Mouse (Mus musculus) large intestine, adult 2 months (tissue): ENCODE results near the gene Wdr19. TPM values are rescaled to one million over a fixed set of nuclear protein-coding genes. Genes with fewer than 3 reads are reported as not detected.

ENCODE experiments used
- DNase-seq: peaks from one replicate; pipeline ENCODE4 v3.0.0-alpha.2; 2012; ENCODE audit warnings: low read depth, low spot score
- WGBS: fragments of 180-500 bp; shearing (Covaris S2); methylation state at CpG from one replicate; pipeline ENCODE4 v1.1.7; 2018; 5-methylcytosine and 5-hydroxymethylcytosine counted together
- polyA plus RNA-seq: library from polyadenylated mRNA; depleted of rRNA; stranded (reverse); fragments of >200 nt; gene quantifications from 2 replicates; pipeline ENCODE4 v1.2.3, GENCODE M21; 2012; rRNA removed

The Wdr19 gene
- polyA plus RNA-seq: 0.72 and 1.7 TPM in 2 replicates

DNA sequence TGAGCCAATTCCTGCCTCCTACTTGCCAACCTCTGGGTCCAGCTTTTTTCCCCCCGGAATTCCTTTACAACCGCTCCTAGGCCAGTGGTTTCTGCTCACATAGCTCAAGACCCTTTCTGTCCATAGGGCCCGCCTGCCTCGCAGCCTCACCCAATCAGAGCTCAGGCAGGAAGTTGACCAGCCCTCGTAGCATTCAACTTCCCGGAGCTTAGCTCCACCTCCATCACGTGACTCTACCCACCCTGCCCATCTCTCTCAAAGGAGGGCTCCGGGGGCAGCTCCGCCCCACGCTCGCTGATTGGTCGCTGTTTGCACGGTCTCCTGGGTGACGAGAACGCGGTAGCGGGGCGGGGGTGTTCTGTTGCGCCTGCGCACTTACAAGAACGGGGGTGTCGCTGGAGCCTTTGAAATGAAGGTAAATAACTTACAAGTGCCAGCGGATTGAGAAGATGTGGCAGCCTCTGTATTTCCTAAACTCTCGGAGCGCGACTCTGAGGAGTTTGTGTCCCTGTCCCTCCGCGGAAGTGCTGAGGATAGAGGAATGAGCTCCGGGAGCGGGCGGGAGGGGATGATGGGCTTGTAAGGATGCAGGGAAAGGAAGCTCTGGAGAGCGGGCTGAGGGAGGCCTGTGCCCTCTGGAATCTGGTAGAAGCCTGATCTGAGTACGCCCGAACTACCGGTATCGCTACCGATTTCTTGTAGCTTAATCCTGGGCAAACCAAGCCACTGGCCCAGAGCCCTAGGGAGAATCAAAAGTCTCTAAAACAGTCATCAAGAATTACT lies at the start of gene Wdr19:
TSS of gene Wdr19 (plus strand) at position 351 of the 783 bp plus-strand sequence.
- under 1% methylated on average over 37 of the region's 37 CpGs for WGBS
- DNase-seq: peak; percentile 98

DNA sequence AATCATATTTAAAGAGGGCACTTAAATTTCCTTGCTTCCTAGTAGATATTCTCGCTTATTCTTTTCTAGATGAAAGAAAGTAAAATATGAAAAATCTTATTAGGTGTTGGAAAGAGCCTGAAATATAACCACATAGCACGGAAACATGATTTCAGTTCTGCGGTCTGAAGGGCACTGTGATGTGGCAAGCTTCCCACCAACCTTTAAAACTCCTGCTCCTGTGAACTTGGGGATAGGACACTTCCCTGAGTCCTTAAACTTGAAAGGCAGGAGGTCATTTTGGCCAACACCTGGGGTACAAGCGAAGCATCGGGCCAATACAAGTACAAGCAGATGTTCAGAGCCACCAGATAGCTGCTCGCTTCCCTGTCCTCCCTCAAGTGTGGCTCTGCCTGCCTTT lies 49.8 kb upstream of the Wdr19 start:
- no peak for DNase-seq
- WGBS: 96% methylated on average over 6 of the region's 6 CpGs

DNA sequence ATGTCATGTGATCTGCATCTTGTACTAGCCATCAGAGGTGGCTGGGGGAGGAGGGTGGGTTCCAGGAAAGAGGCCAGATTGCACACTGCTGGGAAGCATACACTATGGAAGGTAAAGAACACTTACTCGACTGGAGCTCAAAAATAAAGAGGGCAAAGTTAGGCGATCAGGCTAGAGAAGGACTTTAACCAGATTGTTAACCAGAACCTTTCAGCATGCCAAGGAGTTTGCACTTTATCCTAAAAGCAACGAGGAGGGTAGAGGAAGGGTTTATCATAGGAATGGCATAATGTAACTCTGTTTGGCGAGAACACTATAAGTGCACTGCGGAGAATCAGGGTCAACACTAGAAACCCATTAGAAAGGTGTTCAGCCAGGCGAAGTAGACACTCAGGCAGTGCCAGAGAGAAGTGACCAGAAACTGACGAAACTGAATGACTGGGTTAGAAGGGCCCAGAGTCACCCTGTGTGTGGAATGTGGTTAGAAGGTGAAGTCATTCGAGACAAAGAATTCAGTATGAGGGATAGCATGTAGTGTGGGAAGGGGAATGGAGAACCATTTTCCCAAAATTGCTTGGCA lies 49.0 kb upstream of the Wdr19 start:
- WGBS: 87% methylated on average over 8 of the region's 8 CpGs
- DNase-seq: no peak

DNA sequence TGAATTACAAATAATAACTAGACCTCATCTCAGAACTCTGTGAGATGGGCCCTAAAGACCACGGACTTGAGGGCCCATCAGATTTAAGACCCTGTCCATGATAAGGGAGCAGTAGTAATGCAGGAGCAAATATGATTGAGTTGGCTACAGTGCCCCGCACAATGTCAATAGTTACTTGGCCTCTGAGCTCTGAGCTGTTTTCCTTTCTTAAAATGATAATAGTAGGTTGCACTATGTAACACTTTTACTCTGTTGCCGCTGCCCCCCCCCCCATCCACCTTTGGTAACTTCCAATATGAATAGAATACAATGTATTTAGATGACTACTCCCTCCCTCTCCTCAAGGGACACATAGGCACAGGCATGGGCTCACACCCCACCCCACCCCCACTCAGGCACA lies 48.2 kb upstream of the Wdr19 start:
- 81% methylated on average over 3 of the region's 3 CpGs for WGBS
- no peak for DNase-seq

DNA sequence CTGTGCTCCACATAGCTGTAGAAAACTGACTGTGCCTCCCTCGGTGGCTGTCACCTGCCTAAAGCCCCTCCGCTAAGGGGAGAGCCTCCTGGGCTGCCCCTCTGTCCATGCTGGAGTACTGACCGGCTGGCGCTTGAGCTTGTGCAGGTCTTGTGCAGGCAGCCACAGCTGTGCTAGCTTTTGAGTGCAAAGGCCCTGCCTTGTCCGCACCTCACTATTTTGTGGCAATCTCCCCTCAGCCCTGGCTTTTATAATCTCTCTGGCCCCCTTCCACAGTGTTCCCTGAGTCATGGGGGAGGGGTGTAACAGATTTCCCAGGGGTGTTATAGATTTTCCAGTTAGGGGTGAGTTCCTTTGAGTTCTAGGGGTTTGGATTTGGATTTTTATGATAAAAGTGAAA lies 47.7 kb upstream of the Wdr19 start:
- DNase-seq: no peak
- 92% methylated on average over 5 of the region's 5 CpGs for WGBS

DNA sequence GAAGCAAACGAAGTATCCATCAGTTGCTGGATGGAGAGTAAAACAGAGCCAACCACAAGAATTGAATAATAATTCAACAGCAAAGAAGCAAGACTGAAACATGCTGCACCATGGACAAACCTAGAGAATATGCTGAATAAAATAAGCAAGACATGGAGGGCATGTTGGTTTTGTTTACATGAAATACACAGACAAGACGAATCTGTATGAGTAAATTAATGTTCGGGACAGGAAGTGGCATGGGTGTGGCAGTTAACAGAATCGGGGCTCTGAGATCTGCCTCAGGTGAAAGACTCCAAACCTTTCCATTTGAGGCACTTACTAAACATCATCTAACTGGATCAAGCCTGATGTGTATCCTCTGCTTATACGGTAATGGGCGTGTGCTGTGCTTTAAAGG lies 45.2 kb upstream of the Wdr19 start:
- 73% methylated on average over 6 of the region's 6 CpGs for WGBS
- DNase-seq: no peak

DNA sequence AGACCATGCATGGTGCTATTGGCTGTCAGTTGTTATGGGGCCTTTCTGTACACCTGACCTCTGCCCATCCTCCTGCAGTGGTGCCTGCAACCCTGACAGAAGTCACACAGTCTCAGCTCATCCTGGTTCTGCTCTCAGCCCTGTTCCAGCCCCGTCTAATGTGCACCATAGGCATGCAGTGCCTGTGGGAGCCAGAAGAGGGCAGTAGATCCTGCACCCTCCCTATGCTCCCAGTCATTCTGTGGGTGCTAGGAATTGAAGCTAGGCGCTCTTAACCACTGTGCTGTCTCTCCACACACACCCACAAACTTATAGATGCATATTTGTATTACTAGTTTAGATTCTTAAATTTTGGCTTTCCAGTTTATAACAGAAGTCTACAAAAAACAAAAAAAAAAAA lies 42.6 kb upstream of the Wdr19 start:
- 67% methylated on average over 2 of the region's 2 CpGs for WGBS
- DNase-seq: no peak

DNA sequence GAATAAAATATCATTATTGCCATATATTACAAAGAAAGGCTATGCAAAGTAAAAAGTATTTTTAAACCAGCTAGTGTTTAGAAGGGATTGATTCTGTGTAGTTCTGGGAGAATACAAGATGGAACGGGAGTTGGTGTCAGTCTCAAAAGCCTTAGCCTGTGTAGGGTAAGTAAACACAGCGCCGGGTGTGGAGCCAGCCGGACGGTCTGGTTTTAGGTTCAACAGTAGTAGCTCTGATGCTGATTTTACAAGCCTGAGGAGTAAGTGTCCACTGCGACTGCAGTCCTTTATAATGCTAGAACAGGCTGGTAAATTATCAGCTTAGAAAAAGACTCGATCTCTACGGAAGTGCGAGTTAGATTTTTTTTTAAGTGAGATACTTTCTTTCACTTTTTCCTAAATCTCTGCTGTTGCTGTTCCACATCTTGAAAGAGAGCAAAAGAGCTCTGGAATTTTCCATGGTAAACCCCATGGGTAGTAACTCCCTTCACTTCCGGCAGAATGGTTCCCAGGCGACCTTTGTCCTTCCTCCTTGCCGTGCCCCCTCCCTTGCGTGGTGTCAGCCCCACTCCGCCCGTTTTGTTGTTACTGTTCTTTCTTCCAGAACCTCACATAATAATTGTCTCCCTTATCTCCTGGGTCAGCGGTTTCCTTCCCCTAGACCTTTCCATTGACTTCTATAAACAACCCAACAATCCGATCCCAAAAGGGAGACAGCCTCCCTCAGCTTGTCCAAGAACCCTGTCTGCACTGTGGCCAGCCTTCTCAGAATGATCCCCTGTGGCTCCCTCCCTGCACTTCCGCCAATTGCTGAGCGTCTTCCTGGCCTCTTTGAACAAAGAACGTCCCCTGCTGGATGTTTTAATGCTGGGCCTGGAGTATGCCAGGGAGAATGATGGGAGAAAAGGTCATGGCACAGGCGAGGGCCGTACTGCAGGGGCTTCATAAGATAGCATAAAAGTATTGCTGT lies 41.8 kb upstream of the Wdr19 start:
- DNase-seq: peak; percentile 58
- 23% methylated on average over 22 of the region's 22 CpGs for WGBS

DNA sequence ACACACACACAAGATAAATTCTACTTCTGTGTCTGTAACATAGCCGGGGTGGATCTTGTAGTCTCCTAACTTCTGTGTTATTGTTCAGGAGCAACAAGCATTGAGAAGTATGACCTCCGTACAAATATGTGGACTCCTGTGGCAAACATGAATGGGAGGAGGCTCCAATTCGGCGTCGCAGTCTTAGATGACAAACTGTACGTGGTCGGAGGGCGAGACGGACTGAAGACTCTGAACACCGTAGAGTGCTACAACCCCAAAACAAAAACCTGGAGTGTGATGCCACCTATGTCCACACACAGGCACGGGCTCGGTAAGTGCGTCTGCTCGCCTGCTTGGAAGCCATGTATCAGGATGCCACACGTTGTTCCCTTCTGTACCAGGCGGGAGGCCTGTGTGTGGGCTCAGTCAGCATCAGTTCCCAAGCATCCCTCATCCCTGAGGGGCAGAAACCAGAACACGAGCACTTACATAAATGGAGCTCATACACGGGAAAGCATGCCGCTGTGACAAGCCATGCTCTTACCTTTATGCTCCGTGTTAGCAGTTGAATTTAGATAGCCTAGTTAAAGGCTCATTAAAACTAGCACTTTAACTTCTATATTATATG lies 40.7 kb upstream of the Wdr19 start:
- 92% methylated on average over 20 of the region's 20 CpGs for WGBS
- DNase-seq: no peak

DNA sequence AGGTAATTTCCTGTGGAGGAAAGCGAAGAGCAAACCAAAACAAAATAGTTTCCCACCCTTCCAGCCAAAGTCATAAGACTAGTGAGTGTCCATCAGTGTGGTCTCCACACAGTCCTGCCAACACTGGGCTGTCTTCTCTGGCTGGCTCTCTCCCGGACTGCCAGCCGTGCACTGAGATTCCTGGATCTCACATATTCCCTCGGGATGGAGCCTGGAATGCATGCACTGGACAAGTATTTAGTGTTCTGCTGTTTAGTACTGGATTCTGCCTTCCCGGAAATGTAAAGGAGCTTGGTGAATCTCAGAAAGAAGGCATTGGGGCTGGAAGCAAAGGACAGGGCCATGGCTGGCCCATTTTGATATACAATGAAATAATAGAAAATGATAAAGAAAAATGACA lies 36.5 kb upstream of the Wdr19 start:
- 76% methylated on average over 5 of the region's 5 CpGs for WGBS
- DNase-seq: no peak

DNA sequence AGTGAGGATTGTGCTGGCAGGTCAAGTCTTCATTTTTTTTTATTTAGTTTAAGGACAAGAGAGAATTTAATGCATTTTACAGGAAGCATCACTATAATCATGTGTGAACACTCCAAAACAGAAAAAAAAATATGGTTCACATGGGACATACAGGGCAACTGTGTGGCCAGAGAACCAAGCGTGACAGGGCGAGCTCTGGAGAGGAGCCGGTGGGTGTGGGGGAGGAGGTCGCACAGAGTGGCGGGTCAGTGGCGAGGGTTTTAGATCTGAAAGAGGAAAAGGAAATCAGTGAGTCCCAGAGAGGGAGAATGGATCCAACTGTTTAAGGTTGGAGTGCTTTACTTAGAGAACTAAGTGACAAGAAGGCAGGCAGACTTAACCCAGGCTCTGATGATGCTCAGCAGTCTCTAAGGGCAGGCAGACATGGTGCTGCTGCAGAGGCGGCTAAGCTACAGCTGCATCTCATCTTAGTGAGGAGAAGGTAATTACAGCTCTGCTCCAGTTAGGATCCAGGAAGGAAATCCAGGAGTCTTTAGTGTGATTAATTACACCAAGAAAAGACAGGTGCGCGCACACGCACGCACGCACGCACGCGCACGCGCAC lies 35.9 kb upstream of the Wdr19 start:
- WGBS: 86% methylated on average over 17 of the region's 17 CpGs
- DNase-seq: no peak

DNA sequence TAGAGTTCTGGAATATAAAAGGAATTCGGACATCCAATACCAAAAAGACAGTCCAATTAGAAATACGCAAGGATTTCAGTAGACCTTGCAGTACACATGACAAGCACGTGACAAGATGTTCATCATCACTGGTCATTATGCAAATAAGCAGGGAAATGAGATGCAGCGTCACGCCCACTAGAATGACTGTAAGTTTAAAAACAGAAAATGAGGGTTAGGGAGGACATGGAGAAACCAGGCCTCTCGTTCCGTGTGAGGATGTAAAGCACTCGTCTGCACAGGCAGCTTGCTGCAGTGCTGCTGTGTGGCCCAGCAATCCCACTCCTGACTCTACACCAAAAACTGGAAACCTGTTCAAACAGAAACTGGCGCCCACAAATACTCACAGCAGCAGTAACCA lies 29.3 kb upstream of the Wdr19 start:
- no peak for DNase-seq
- WGBS: 90% methylated on average over 9 of the region's 9 CpGs

DNA sequence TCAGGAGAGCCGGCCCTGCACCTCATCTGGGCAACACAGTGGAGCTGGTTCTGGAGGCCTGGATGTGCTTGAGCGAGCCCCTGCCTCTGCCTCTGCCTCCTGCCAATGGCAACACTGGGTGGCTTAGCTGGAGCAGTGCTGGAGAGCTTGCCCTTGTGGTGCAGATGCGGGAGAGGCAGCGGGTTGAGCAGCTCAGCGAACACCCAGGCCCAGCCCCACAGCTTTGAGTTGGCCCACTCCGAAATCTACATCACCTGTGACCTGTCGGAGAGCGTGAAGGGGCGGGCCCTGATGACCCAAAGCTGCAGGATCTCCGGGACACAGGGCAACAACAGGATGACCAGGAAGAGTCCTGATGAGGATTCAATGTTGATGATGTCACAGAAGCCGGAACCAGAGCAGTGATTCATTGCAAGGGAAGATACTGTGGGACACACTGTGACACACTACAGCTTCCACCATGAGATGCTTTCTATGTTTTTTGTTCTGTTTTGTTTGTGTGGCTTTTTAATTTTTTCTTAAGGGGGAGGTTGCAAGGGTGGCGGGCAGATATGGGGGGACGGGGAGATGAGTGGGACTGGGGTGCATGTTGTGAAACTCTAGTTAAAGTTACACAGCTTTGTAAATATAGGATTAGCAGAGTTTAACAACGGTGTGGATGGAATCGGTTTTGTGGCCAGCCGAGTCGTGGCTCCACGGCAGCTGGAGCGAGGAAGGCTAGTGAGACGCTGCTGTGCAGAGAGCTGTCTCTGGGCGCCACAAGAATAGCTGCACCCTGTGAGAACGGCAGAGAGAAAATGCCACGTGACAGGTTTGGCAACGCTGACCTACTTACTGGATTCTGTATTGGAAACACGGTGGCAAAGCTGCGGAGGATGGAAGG lies 24.2 kb upstream of the Wdr19 start:
- WGBS: 55% methylated on average over 26 of the region's 26 CpGs

DNA sequence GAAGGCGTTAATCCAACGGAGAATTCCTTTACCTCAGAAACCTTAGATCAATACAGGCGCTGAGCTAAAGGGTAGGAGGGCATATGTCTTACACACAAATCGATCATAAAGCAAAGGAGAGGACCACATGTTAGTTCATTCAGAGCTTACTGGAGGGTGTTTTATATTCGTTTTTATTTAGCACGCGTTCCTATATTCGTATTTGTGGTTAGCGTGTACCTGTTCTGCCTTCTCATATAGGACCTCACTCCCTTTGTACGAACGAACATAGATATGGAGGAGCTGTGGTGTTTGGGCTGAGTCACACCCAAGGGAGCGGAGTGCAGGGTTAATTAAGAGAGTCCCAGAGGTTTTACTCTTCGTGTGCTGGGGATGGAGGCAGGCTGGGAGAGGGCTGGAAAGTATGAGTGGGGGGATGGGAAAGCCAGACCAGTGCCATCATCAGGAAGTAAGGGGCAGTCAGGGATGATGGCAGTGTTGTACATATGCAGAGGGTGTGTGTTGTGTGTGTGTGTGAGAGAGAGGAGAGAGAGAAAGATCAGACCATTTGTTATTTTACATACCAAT lies 23.5 kb upstream of the Wdr19 start:
- no peak for DNase-seq
- WGBS: 51% methylated on average over 13 of the region's 13 CpGs

More for the DNA sequence above, 24.2 kb upstream of the Wdr19 start:
- no peak for DNase-seq

DNA sequence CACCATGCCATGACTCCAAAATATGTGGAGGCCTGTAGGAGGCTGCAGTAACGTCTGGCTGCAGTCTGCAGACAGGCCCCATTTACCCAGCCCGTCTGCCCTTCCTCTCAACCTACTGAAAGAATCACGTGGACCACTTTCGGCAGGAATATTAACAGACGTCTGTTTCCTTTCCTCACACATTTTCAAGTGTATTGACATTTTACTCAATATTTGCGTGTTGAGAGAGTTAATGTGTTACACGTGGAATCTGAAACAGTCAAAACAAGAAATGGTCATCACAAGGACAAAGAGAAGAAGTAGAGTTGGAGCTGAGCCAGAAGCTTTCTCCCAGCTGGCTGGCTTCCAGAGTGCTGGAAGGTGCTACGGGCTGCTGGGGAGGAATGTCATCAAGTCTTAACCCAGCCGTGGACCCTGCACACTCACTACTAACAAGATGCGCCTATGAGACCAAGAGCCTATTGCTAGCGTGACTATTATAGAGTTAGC lies 22.4 kb upstream of the Wdr19 start:
- 24% methylated on average over 11 of the region's 11 CpGs for WGBS
- DNase-seq: no peak

DNA sequence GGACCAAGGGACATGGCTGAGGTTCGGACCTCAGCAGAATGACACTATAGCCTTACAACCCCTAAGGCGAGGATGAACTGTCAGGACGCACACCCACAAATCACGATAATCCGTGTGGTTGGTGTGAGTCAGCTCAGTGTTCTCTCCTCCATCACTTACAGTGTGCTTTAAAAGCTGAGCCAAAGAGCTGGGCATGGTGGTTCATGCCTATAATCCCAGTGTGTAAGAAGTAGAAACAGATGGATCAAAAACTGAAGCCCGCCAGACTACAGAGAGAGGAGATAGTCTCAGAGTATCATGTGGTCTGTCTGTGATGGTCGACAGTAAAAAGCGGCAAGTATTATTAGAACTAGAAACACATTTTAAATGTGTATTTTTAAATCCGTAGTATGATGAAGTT lies 21.0 kb upstream of the Wdr19 start:
- no peak for DNase-seq
- WGBS: 94% methylated on average over 9 of the region's 9 CpGs

DNA sequence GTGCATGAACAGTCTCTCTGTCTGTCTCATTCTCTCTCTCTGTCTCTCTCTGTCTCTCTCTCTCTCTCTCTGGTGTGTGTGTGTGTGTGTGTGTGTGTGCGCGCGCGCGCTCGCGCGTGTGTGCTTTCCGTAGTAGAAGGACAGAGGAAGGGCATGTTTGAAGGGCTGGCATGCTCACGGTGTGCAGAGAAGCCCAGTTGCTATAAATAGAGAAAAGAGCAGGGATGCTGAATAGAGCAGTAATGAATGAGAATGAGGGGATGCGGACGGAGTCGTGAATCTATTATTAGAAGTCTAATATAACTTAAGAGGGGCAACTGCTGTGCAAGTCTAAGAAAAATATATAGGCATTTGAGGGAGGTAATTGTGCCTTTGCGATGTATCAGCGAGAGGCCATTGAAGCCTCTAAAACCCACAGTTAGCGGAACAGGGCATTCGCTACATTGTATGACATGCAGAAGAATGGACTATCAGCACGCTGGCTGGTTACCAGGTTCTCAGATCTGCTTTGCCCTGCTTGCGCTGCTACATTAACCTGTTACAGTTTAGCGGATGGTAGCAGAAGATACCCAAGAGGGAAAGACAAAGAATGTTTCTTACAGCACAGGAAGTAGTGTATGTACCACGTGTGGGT lies 18.2 kb upstream of the Wdr19 start:
- 83% methylated on average over 21 of the region's 21 CpGs for WGBS
- no peak for DNase-seq

DNA sequence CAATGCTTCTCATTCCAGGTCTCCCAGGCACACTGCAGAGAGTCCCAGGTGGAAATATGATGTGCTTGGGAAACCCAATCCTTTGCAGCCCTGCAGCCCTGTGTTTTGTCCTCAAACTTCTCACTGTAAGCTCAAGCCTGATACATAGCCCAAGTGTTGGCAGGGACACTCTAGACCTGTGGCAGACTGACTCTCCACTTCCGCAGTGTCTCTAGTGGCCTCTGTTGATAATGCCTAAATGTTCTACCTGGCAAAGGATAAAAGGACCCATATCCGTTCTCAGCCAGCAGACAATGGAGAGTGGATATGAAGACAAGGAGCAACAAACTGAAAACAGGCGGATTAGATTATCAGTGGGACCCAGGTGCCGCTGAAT lies 17.7 kb upstream of the Wdr19 start:
- WGBS: 71% methylated on average over 4 of the region's 4 CpGs
- no peak for DNase-seq
